Mouse (Mus musculus): ENCODE measurements around the gene Sms. TPM values are rescaled to one million over a fixed set of nuclear protein-coding genes. Genes with fewer than 3 reads are reported as not detected.
A peak's percentile ranks its signal among the peaks of the same experiment; 100 is the strongest.

Sms gene
- polyA plus RNA-seq, 1 experiment from 2014 or later: 48.7 TPM

- 0 out of 2 replicates have a peak, but pooled peaks cover 7% of the 10 kb centered on the region for H3K4me1 ChIP-seq
- H3K36me3 ChIP-seq: no peaks in the 10 kb centered on the region
- no peaks in the 10 kb centered on the region for H3K27me3 ChIP-seq (replicated peaks)
- no peak overlapping the region for H3K9ac ChIP-seq
- no peaks in the 10 kb centered on the region for H3K9me3 ChIP-seq
- H3K4me3 ChIP-seq: no peak overlapping the region
- 56% methylated on average over 2 of the region's 2 CpGs for WGBS
- no peak for ATAC-seq (ENCODE audit: extremely low read depth, insufficient number of reproducible peaks, low FRiP score, low TSS enrichment)
- H3K27ac ChIP-seq (replicated peaks): peak overlapping the region; percentile 59; the same call in 1 of the 2 replicates
- no peak overlapping the region for H3K4me2 ChIP-seq
Observed at GRCm38 (mm10) chrX:157482842-157483241, 9.2 kb downstream of the Sms start.

GRCm38 (mm10) chrX:157481860-157482259 lies 10.2 kb downstream of the Sms start:
- Histone ChIP-seq H3K36me3 (no peaks in the 10 kb centered on the region), H3K9me3 (no peaks in the 10 kb centered on the region), H3K27ac (replicated peaks) (peak overlapping the region; percentile 59), H3K4me1 (peaks cover 12% of the 10 kb centered on the region; the same call in 1 of the 2 replicates), H3K27me3 (replicated peaks) (no peaks in the 10 kb centered on the region), H3K9ac (no peak overlapping the region), H3K4me3 (no peak overlapping the region), H3K4me2 (no peak overlapping the region)
- no peak for ATAC-seq (ENCODE audit: extremely low read depth, insufficient number of reproducible peaks, low FRiP score, low TSS enrichment)
- 52% methylated on average over 2 of the region's 2 CpGs for WGBS

DNA sequence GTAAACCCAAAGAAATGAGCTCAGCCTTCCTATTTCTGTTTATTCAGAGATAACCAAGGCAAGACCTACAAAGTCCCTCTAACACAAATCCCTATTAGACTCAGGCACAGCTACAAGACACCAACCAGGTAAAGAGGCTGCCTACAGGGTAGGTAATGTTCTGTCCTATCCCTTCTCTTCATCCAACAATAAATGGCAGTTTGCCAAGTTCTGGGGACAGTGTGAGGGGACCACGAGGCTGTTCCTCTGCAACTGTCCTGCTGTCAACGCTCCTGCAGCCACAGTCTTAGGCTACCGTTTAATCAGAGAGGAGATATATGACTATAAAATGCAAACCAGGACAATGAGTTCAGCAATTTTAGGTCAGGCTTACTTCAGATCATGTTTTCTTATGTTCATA lies 14.8 kb downstream of the Sms start:
- H3K9ac ChIP-seq: no peak overlapping the region
- no peaks in the 10 kb centered on the region for H3K36me3 ChIP-seq
- H3K27ac ChIP-seq (replicated peaks): no peak overlapping the region
- WGBS: 27% methylated on average over 3 of the region's 3 CpGs
- no peaks in the 10 kb centered on the region for H3K9me3 ChIP-seq
- no peak overlapping the region for H3K4me2 ChIP-seq
- no peak overlapping the region for H3K4me3 ChIP-seq
- no peak for ATAC-seq (ENCODE audit: extremely low read depth, insufficient number of reproducible peaks, low FRiP score, low TSS enrichment)
- peaks cover 12% of the 10 kb centered on the region; the same call in 1 of the 2 replicates for H3K4me1 ChIP-seq
- H3K27me3 ChIP-seq (replicated peaks): no peaks in the 10 kb centered on the region

DNA sequence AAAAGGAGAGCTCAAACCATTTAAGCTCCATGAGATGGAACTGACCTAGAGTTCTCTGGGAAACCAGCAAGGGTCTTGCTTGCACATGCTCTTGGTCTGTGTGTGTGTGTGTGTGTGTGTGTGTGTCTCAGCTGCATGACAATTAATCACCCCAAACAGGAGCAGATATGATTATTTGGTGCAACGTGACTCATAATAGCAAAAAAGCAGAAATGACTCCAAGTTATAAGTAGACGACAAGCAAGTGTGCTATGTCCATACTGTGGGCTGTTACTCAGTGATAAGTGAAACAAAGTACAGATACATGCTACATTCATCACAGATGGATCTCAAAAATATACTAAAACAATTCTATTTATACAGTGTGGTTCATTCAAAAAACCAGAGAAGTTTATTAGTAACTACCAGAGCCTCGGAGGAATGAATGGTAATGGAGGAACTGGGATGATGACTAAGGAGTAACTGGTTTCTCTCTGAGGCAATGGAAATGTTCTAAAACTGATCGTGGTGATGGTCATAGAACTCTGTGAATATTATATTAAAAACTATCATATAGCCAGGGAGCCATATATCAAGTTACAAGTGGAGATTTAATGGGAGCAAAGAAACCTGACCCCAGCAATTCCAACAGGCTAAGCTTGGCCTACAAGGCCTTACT lies 15.8 kb downstream of the Sms start:
- H3K9ac ChIP-seq: no peak overlapping the region
- peaks cover 10% of the 10 kb centered on the region; the same call in 1 of the 2 replicates for H3K4me1 ChIP-seq
- no peak overlapping the region for H3K27ac ChIP-seq (replicated peaks)
- no peak overlapping the region for H3K4me2 ChIP-seq
- no peaks in the 10 kb centered on the region for H3K9me3 ChIP-seq
- no peak for ATAC-seq (ENCODE audit: extremely low read depth, insufficient number of reproducible peaks, low FRiP score, low TSS enrichment)
- WGBS: 78% methylated on average over 4 of the region's 4 CpGs
- no peak overlapping the region for H3K4me3 ChIP-seq
- no peaks in the 10 kb centered on the region for H3K36me3 ChIP-seq
- no peaks in the 10 kb centered on the region for H3K27me3 ChIP-seq (replicated peaks)

DNA sequence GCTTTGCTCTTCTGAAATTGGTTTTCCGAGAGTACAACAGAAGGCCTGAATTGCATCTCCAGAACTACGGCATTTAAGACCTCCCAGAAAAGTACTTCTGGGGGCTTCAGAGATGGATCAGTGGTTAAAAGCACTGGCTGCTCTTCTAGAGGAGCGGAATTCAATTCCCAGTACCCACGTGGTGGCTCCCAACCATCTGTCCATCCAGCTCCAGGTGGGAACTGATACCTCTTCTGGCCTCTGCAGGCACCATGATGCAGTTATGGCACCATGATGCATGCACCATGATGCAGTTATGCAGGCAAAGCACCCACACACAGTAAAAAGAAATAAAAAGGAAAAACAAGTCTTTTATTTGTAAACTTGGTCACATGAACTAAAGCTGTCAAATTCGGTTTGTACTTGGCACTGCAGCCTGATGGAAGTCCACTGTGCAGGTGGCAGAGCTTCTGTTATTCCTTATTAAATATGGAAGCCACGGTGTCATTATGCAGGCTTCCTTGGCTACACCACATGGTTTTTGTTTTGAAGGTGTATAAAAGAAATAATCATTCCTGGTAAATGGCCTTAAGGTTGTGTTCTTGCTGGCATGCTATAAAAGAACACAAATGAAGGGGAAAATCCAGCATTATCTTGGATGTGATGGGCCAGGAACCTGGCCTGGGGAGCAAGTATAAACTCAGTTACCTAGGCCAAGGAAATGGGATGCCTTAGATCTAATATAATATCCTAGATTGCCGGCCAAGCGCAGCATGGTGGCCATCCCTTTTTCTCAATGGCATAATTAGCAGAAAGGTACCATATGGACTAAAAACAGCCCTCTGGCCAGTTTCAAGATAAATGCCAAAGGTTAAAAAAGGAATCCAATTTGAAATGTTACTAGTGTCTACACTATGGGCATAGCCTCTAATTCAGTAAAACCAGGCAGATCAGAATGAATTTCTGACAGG lies 20.1 kb downstream of the Sms start:
- Histone ChIP-seq H3K4me1 (no peaks in the 10 kb centered on the region), H3K4me2 (no peak overlapping the region), H3K9ac (no peak overlapping the region), H3K27ac (replicated peaks) (no peak overlapping the region), H3K4me3 (no peak overlapping the region), H3K9me3 (no peaks in the 10 kb centered on the region), H3K27me3 (replicated peaks) (no peaks in the 10 kb centered on the region), H3K36me3 (peaks cover 5% of the 10 kb centered on the region; the same call in 1 of the 2 replicates)
- 77% methylated on average over 8 of the region's 8 CpGs for whole genome bisulfite sequencing
- no peak for ATAC-seq (ENCODE audit: extremely low read depth, insufficient number of reproducible peaks, low FRiP score, low TSS enrichment)

DNA sequence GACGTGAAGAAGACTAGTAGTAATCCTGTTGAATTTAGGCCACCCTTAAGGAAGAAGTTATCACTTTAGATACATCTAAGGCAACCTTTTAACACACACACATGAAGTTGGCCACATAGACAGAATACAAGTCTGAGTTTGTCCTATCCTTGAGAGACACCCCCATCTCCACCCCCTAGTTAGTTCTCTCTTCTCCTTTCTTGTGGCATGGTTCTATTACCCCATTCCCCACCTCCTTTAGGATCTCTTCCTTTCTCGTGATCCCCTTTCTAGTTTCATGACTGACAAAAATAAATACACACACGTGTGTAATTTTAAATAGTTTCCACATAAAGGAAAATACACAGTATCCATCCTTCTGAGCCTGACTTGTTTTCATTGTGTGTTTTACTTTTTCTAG lies 23.3 kb downstream of the Sms start:
- ATAC-seq (ENCODE audit: extremely low read depth, insufficient number of reproducible peaks, low FRiP score, low TSS enrichment): no peak
- no peak overlapping the region for H3K27ac ChIP-seq (replicated peaks)
- H3K4me2 ChIP-seq: no peak overlapping the region
- H3K27me3 ChIP-seq (replicated peaks): no peaks in the 10 kb centered on the region
- 0 out of 2 replicates have a peak, but pooled peaks cover 5% of the 10 kb centered on the region for H3K4me1 ChIP-seq
- peaks cover 10% of the 10 kb centered on the region; the same call in 1 of the 2 replicates for H3K36me3 ChIP-seq
- 66% methylated on average over 3 of the region's 3 CpGs for WGBS
- no peak overlapping the region for H3K9ac ChIP-seq
- no peak overlapping the region for H3K4me3 ChIP-seq
- H3K9me3 ChIP-seq: no peaks in the 10 kb centered on the region

- no peak overlapping the region for H3K9ac ChIP-seq
- H3K4me1 ChIP-seq: 0 out of 2 replicates have a peak, but pooled peaks cover 5% of the 10 kb centered on the region
- ATAC-seq (ENCODE audit: extremely low read depth, insufficient number of reproducible peaks, low FRiP score, low TSS enrichment): no peak
- no peak overlapping the region for H3K4me2 ChIP-seq
- no peaks in the 10 kb centered on the region for H3K27me3 ChIP-seq (replicated peaks)
- no peak overlapping the region for H3K4me3 ChIP-seq
- no peaks in the 10 kb centered on the region for H3K9me3 ChIP-seq
- H3K36me3 ChIP-seq: peaks cover 10% of the 10 kb centered on the region; the same call in 1 of the 2 replicates
- H3K27ac ChIP-seq (replicated peaks): no peak overlapping the region
- 71% methylated on average over 2 of the region's 2 CpGs for WGBS
Observed at GRCm38 (mm10) chrX:157468055-157468454, 24.0 kb downstream of the Sms start.

GRCm38 (mm10) chrX:157465949-157466348 lies 26.1 kb downstream of the Sms start:
- H3K9ac ChIP-seq: no peak overlapping the region
- H3K4me2 ChIP-seq: no peak overlapping the region
- WGBS: 59% methylated on average over 1 of the region's 1 CpGs
- 0 out of 2 replicates have a peak, but pooled peaks cover 5% of the 10 kb centered on the region for H3K4me1 ChIP-seq
- H3K36me3 ChIP-seq: peaks cover 19% of the 10 kb centered on the region
- H3K4me3 ChIP-seq: no peak overlapping the region
- no peak overlapping the region for H3K27ac ChIP-seq (replicated peaks)
- H3K27me3 ChIP-seq (replicated peaks): no peaks in the 10 kb centered on the region
- no peak for ATAC-seq (ENCODE audit: extremely low read depth, insufficient number of reproducible peaks, low FRiP score, low TSS enrichment)
- no peaks in the 10 kb centered on the region for H3K9me3 ChIP-seq

GRCm38 (mm10) chrX:157462716-157463115 lies 29.4 kb downstream of the Sms start:
- WGBS: 66% methylated on average over 3 of the region's 3 CpGs
- no peak overlapping the region for H3K27ac ChIP-seq (replicated peaks)
- no peak for ATAC-seq (ENCODE audit: extremely low read depth, insufficient number of reproducible peaks, low FRiP score, low TSS enrichment)
- H3K4me3 ChIP-seq: no peak overlapping the region
- no peak overlapping the region for H3K9ac ChIP-seq
- 0 out of 2 replicates have a peak, but pooled peaks cover 5% of the 10 kb centered on the region for H3K4me1 ChIP-seq
- H3K36me3 ChIP-seq: peaks cover 30% of the 10 kb centered on the region
- no peak overlapping the region for H3K4me2 ChIP-seq
- H3K27me3 ChIP-seq (replicated peaks): no peaks in the 10 kb centered on the region
- no peaks in the 10 kb centered on the region for H3K9me3 ChIP-seq

DNA sequence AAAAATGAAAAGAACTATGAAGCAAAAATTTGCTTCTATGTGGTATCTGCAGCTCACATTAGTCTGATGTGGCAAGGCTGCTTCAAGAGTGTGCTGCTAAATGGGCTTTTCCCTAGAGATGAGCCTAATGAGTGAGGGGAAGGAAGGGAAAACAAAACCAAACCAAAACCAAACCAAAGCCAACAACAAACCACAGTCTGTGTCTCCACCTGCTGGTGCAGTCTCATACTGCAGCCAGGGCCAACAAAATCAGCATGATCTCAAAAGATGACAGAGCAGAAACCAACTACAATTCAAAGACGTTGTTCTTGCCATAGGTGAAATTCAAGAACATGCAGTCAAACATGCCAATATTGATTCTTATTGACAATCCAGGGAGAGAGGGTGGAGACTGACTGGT lies 37.7 kb downstream of the Sms start:
- 48% methylated on average over 1 of the region's 1 CpGs for WGBS
- no peak for ATAC-seq (ENCODE audit: extremely low read depth, insufficient number of reproducible peaks, low FRiP score, low TSS enrichment)
- H3K4me2 ChIP-seq: no peak overlapping the region

DNA sequence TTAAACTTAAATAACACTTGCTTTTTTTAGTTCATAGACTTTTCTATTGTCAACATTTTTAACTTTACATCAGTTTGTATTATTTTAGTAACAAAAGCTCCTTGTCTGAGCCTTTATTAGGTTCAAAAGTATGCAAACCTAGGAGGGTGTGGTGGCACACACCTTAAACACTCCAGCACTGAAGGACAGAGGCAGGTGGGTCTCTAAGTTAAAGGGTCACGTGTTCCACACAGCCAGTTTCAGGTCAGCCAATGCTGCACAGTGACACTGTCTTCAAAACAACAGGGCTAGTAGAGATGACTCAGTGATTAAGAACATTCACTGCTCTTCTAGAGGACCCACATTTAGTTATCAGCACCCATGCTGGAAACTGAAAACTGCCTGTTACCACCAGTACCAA lies 43.1 kb downstream of the Sms start:
- H3K4me3 ChIP-seq: no peak overlapping the region
- no peak overlapping the region for H3K9ac ChIP-seq
- no peaks in the 10 kb centered on the region for H3K9me3 ChIP-seq
- H3K36me3 ChIP-seq: 0 out of 2 replicates have a peak, but pooled peaks cover 2% of the 10 kb centered on the region
- H3K4me1 ChIP-seq: no peaks in the 10 kb centered on the region
- 58% methylated on average over 1 of the region's 1 CpGs for WGBS
- no peak overlapping the region for H3K4me2 ChIP-seq
- no peak for ATAC-seq (ENCODE audit: extremely low read depth, insufficient number of reproducible peaks, low FRiP score, low TSS enrichment)
- no peaks in the 10 kb centered on the region for H3K27me3 ChIP-seq (replicated peaks)
- H3K27ac ChIP-seq (replicated peaks): no peak overlapping the region

More for the DNA sequence above, 37.7 kb downstream of the Sms start:
- no peaks in the 10 kb centered on the region for H3K9me3 ChIP-seq
- H3K36me3 ChIP-seq: peaks cover 20% of the 10 kb centered on the region
- no peaks in the 10 kb centered on the region for H3K4me1 ChIP-seq
- H3K4me3 ChIP-seq: no peak overlapping the region
- H3K27me3 ChIP-seq (replicated peaks): no peaks in the 10 kb centered on the region
- no peak overlapping the region for H3K9ac ChIP-seq
- no peak overlapping the region for H3K27ac ChIP-seq (replicated peaks)

Data from heart, embryonic 13.5 days (tissue).